Mouse (Mus musculus) cerebellum, adult 18-20 months (tissue): ENCODE data around the gene Tmem259.

Source experiments
- DNase-seq, 2 experiments: peaks; one replicate each; pipeline ENCODE4 v3.0.0; 2021

The Tmem259 gene

DNA sequence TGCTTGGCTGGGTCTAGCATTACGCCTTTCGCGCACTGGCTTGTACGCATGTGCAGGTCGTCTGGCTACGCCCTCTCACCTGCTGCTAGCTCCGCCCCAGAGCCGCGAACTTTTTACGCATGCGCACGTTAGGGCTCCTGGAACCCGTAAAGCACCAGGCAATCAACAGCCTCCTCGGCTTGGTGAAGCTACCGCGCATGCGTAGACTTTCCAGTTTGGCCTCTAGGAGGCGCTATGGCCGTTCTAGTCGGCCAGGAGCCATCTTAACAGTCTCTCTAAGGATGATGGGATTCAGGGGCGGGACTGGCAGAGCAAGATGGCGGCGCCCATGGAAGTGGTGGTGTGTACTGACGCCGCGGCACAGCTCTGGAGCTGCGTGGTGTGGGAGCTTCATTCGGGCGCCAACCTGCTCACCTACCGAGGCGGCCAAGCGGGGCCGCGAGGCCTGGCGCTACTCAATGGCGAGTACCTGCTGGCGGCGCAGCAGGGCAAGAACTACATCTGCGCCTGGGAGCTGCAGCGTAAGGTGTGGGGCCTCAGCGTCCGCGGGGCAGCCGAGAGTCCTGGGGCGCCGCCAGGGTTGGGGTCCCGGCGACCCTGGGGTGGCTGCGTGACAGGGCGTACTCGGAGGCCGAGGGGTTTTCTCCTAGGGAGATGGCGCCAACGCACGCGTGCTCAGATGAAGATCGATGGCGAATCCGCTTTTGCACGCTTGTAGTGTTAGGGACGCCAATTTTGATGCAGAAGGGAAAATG lies 24.1 kb downstream of the Tmem259 start, which contains the start of gene Wdr18:
TSS of gene Wdr18 (plus strand) at position 306 of the 755 bp plus-strand sequence.
- peak; percentile 99 for DNase-seq

DNA sequence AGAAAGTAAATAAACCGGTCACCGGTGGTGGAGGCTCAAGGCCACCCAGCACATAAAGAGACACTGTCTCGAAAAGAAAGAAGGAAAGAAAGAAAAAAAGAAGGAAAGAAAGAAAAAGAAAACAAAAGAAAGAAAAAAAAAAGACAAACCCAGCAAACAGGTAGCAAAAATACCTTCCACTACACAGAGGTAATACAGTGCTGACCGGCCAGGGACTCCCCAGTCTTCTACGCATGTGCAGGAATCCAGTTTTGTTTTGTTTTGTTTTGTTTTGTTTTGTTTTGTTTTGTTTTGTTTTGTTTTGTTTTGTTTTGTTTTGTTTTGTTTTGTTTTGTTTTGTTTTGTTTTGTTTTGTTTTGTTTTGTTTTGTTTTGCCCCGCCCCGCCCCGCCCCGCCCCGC lies 24.7 kb downstream of the Tmem259 start:
- DNase-seq, result peak in 1 of 2 experiments; percentile 63

DNA sequence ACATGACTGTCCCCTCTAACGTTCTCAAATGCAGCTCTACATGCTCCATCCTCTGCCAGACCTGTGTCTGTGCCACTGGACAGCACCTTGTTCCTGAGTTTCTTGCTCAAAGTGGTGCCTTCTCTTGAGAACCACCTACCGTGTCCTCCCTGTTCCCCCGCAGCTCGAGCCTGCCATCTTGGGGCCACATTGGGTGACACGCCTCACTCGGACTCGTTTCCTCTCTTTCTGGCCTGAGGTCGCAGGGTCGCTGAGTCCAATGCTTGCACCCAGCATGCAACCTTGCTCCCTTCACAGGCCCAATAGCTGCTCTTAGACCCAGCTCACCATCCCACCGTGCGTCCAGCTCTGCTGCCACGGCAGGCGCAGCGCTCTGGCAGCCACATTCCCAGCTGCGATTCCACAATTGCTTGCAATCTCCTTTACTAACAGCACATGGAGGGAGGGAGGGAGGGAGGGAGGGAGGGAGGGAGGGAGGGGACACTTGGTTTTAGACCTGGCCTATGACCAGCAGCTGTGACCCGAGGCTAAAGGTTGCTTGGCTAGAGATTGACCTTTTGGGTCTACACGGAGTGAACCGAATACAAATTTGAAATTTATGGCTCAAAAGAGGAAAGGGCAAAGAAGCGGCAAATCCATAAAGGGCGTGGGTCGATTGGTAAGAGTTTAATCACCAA lies 25.9 kb downstream of the Tmem259 start:
- DNase-seq, result peak; percentile 85 to 86

DNA sequence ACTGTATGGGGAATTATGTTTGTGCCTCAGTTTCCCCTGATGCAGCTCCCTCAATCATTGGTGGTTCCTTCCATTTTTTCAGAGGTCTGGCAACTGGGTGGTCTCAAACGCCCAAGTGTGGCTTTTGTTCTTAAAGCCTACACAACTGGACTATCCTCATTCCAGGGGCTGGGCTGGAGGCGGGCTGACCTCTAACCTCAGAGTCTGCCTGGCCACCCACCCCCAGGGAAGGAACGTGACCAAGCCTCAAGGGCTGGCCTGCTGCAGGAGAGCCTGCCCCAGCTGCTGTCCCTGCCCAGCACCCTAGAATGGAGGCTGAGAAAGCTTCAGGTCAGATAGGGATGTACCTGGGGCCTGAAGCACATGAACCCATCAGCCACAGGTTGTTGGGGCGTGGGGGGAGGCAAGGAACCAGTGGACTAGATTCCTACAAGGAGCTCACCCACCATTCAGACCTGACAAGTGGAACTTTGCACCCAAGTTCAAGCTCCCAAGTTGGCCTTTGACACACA lies 27.4 kb downstream of the Tmem259 start:
- no peak for DNase-seq

DNA sequence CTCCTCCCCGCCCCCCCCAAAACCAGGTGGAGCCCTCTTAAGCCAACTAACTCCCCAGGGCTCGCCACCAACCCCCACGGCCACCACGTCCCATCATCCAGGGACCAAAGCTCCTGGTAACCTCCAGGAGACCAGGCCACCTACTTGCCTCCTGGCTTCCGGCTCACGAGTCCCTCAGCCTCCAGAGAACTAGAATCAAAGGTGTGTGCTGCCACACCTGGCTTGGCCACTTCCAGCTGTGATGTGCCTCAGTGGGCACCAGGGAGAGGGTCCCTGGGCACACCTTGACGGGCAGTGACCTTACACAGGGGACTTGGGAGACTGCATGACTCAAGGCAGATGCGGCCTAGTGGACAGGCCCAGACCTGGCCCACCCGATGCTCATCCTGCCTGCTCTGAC lies 28.4 kb downstream of the Tmem259 start:
- no peak for DNase-seq

DNA sequence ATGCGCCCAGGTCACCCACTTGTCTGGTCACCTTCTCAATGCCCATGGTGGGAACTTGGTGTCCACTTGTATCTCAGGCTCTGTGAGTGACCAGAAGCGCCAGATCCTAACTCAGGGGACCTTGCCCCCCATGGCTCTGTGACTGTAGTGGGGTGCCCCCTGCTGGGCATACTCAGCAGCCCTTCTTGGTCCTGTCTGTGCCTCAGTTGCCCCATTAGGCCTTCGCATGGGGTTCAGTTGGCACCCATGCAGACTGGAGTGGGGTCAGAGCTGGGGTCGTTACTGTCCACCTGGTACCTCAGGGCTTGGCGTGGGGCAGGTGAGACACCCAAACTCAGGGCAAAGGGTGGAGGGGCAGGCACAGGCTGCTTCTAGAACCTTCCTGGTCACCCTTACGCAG lies 30.2 kb downstream of the Tmem259 start:
- no peak for DNase-seq

DNA sequence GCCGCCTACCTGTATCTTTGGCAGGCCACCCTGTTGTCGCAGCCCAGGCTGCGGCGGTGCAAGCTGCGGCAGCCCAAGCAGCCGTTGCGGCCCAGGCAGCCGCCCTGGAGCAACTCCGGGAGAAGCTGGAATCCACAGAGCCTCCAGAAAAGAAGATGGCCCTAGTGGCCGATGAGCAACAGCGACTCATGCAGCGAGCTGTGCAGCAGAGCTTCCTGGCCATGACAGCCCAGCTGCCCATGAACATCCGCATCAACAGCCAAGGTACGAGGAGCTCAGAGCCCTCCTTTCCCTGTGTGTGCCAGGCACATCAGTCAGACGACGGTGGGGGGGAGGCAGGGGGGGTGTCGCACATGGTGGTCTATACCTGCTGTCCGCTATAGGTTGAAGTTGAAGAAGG lies 33.5 kb downstream of the Tmem259 start:
- DNase-seq, result no peak

DNA sequence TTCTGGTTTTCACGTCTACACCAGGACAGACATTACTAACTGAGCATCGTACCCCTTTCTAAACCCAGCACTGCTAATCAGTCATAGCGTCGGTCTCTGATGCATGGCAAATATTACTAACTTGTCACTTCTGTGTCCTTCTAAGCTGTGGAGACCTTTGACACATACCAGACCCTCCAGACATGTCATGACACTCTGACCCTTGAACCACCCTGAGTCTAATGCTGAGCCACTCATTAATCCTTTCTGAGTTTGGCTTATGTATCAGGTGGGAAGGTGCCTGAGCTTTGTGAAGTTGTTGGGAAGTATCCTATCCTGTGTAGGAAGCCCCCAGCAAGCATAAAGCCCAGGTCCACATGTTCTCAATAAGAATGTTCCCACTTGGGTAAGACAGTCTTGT lies 34.3 kb downstream of the Tmem259 start:
- no peak for DNase-seq

DNA sequence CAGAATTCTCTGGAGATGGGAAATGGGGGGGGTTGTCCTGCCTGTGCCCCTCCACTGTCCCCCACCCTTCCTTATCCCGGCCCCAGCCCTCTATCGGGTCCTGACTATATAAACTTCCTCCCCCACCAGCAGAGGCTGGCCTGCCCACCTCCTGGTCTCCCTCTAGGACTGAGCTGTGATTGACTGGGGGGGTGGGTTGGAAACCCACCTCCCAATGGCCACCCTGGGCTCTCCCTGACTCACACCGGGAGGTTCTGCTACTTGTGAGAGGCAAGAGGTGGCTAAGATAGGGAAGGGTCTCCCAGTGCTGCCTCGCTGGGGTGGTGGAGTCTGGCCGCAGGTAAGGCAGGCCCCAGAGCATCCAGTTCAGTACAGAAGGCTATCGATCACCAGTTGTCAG lies 36.6 kb downstream of the Tmem259 start:
- no peak for DNase-seq

DNA sequence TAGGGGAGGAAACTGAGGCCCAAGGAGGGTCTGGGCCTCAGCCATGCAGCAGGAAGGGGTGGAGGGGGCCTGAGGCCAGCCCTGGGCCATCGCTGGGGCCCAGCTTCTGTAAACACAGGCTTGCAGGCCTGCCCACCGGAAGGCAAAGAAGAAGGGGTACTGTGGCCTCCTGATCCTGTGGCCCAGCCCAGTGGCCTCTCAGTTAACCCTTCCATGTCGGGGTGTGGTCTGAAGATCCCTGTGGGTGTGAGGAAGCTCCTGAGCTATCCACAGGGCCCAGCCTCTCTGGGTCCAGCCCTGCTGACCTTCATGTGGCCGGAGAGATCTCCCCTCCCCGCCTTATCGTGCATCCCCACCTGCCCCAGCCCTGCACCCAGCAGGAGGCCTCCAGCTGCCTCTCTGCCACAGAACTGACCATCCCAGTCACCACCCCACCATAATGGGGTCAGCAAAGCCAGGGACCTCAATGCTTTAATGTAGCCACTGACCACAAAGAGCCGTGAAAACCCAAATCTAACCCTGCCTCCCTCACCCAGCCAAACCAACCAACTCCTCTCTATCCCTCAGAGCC lies 37.3 kb downstream of the Tmem259 start:
- DNase-seq, result no peak

DNA sequence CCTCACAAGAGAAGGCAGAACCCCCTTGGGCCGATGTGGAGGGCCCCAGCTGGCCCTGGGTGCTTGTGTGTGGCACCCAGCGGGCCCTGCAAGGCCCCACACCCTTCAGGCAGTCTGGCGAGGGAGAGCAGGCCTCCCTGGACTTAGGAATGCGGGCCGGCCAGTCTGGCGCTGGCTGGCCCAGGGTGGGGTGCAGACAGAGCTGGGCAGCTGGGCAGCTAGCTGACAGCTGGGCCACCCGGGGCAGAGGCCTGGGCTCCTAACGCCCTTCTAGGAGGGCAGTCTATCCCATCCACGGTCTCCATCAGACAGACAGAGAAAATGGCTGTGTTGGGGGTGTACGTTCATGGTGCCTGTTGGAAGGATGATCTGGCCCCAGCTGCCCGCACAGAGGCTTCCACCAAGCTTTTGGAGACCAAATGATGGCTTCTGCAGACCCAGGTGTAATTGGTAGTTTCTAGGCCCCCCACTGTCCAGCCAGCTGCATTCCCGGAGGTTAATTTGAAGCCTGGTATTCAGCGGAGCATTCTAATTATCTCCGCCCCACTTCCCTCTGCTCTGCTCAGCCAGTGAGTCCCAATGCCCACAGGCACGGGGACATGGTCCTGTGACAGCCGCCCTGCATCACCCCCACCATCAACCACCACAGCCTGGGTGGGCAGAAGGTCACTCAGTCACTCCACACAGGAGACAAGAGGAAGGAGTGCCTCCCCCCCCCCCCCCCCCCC lies 38.5 kb downstream of the Tmem259 start:
- DNase-seq, result no peak

DNA sequence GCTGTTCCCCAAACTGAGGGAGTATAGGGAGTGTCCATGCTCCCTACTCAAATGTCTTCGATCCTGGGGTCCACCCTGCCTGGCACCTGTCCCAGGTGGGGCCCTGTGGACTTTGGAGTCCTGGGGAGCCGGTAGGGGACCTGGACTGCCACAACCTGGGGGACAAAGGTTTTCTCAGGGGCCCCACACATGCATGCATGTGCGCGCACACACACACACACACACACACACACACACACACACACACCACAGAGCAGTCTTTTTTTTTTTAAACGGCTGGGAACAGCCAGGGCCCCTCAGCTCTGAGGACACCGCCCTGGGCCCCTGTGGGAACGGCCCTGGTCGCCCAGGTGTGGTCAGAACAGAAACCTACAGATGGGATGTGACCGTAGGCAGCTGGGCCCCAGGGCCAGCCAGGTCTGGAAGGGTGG lies 40.6 kb downstream of the Tmem259 start:
- DNase-seq, result no peak

DNA sequence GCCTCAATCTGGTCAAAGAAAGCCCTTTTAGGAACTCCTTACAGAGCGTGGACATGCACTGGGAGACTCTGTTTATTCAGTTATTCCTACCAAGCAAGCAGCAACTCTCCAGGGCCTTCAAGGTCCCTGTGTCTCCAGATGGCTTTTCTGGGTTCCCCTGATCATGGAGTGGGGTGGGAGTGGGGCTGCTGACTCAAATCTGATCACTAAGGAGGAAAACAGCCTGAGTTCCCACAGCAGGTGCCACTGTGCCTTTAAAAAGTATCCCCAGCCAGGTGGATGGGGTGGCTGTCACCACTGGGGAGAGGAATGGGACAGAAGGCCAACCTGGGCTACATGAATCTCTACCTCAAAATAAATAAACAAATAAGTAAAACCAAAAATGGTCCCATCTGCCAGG lies 41.1 kb downstream of the Tmem259 start:
- no peak for DNase-seq

DNA sequence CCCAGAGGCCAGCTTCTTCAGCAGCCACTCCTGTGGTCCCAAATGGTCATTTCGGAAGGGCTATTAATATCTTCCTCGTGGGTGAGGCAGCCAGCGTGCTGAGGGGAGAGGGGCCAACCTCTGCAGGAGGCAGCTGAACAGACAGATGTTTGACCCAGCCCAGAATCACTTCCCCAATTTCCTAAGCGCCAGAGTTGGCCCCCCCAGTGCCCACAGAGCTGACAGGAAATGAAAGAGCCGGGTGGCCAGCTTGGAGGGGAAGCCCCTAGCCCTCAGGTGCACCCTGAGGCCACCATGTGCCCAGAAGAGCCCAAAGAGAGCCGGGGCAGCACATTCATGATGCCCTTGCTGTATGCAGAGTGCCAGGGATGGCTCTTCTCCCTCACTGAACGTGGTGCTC lies 43.4 kb downstream of the Tmem259 start:
- DNase-seq, result no peak

DNA sequence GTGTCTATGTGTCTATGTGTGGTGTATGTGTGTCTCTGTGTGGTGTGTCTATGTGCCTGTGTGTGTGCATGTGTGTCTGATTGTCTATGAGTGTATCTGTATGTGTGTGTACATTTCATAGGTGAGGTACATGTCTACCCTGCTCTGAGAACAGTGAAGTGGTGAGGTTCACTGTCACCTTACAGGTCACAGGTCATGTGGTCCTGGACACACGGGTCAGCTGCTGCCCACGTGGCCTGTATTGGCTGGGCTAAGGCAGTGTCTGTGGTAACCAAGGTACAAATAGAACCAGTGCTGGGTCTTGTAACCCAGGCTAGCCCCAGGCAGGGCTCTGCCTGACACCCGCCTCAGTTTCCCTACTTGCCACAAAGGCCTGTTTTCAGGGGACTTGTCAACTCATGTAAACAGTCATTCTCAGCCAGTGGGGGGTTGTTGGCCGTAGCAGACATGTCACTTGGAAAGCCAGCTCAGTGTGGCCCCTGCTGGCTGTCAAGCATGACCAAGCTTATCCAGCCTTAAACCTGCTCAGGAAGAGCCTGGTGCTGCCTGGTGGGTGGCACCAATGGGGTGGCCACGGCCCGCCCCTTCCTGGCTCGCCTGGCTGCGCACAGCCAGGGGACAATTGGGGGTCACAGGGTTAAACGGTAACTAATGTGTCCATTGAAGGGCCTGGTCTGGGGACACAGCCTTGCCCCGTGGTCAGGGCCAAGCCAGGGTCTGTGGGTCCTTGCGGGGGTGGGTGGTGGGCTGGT lies 46.2 kb downstream of the Tmem259 start:
- no peak for DNase-seq

DNA sequence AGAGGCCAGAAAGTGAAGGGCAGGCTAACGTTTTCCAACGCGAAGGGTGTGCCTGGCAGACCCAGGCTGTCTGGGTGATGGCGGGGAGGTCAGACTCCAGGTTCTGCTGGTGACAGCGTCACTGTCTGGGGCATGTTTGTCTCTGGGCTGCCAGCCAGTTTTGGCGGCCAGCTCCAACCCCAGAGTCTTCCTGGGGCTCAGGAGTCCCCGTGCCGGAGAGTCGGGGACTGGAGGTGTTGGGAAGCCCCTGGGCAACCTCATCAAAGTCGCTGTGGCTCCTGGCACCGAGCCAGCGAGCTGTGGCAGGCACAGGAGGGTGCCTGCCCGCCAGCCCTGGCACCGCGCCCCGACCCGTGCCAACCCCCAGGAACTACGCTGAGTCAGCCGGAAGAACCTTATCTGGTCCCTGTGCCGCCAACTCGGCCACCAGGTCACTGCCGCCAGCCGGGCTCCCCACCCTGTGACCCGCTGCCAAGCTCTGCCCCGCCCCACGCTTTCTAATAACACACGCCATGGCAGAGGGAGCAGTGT lies 47.2 kb downstream of the Tmem259 start:
- DNase-seq, result peak; percentile 65 to 71

DNA sequence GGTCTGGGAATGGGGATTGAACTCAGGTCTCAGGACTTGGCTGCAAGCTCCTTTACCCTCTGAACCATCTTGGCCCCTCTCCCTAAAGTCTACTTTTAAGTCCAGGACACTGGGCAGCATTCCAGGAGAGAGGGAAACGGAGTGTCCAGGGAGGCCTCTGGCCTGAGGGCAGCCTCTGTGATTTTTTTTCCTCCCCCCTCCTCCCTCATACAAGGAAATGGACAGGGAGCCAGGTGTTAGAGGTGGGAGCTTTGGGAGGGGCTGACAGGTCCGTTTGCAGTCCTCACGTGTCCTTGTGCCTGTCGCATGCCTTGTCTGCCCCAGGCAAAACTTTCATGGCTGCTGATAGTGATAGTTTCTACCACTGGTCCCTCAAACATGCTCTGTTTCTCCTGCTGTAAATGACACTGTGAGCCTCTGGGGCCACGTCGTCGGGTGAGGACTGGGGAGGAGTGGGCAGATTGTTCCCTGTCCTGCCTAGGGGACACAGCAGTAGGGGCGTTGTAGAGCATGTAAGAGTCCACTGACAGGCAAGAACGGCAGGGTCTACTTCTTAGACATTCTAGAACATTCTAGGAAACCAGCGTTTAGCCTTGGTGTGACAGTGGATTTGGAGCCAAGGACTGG lies 47.7 kb downstream of the Tmem259 start:
- DNase-seq, result peak in 1 of 2 experiments; percentile 5

DNA sequence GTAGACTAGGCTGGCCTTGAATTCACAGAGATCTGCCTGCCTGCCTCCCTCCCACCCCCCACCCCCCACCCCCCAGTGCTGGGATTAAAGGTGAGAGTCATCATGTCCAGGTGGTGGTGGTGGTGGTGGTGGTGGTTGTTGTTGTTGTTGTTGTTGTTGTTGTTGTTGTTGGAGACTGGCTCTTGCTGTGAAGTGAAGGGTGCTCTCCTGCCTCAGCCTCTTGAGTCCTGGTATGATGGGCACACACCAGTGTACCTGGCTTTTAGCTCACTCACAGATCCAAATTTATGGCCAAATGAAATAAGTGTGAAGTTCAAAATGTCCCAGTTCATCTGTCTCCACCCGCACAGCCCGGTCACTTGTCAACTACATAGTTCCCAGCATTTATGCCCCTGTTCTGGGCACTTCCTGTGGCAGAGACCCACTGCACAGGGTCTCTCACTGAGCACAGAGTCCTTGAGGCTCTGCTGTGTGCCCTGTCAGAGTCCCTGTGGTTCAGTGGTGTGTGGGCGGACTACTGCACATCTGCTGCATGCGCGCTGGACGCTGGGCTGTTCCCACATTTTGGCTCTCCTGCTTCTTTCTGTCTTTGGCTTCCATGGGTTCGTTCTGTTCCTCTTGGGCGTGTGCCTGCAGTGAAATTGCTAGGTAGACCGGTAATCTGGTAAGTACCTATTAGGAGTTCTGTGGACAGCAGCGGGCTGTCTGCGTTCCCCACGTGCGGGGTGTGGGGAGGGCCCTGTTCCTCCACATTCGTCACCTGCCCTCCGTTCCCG lies 49.1 kb downstream of the Tmem259 start:
- DNase-seq, result peak in 1 of 2 experiments; percentile 16

DNA sequence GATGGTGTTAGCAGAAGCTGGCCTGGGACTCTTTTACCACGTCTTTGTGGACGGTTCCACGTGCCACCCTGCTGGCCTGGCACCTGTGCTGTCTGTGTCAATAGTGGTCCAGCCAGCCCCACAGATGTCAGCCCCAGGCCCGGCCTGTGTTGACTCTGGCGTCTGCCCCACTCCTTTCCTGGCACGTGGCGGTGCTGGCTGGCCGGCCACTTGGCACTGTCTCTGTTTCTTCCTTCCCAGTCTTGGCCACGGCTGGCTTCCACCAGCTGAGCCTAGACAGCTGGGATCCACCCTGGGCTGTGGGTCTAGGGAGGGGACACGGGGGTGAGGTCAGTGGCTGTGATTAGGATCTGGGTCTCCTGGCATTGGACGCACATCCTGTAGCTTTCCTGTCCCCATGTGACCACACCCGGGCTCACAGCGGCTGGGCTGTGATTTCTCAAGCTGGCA lies 49.8 kb downstream of the Tmem259 start:
- DNase-seq, result peak; percentile 68 to 70

DNA sequence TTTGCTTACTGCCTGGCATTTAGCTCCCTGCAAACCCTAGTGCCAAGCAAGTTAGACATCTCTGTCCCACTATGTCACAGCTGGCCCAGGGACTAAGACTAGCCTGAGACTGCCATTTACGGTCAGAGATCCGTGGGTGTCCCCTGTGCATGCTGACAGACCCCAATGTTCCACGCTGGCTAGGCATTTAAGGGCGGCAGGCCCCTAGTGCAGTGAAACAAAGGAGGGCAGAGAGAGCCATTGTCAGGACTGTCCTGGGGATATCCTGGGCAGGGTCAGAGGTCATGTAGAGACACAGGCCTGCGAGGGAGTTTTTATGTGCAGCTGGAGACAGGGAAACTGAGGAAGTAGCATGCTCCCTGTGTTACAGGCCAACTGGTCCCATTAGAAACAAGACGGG lies 50.3 kb downstream of the Tmem259 start:
- no peak for DNase-seq
